Mouse (Mus musculus): ENCODE data around the gene Gorasp2.

Gorasp2 gene

DNA sequence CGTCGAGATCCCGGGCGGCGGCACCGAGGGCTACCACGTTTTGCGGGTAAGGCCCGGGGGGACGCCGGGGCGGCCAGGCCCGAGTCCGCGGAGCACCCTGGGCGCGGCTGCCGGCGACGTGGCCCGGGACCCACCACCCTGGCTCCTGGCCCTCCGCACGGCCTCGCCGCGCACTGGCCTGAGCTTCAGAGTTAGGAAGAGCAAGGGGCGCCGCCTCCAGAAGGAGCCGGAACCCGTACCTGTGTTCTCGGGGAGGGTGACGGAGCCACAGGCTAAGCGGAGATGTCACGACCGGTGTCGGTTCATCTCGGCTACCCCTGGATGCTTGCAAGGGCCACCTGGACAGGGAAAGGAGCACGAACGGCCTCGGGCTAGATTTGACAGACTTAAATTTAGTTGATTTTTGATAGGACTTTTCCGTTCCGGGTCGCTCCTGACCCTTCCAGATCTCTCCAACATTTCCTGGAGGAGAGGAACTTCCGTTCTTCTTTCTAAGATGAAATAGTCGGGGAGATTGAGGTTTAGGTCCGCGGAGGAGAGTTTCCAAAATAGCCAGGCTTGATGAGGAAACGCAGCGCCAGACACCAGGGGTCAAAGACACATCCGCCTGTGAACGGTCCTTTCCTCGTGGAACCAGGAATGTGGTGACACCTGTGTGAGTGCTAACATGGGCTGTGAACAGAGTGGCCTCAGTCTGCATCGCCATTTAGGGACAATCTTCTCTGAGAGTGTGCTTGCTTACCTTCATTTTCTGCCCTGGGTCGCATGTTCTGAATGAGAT lies 529 bp downstream of the Gorasp2 start, which contains the start of gene Gm26558:
Gene Gm26558 (minus strand): TSS at position 394 of the 781 bp plus-strand sequence.
- DNase-seq (ENCODE audit: low spot score), result peak; percentile 23

DNA sequence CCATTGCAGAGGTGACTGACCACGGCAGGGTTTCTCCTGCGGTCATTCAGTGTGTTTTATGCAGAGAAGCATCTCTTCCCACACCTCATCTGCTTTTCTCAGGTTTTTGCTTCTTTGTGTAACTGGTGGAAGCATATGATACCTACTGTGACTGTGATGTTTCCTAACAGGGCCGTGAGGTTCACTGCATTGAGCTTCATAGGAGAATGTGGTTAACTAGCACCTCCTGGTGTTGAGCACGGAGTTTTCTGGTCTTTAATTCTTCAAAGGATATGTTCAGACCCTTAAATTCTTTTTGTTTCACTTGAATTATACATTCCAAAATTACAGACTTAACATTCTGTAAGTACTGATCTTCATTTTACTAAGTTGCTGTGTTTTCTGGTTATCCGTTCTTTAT lies 2.4 kb downstream of the Gorasp2 start:
- no peak for DNase-seq (ENCODE audit: low spot score)

DNA sequence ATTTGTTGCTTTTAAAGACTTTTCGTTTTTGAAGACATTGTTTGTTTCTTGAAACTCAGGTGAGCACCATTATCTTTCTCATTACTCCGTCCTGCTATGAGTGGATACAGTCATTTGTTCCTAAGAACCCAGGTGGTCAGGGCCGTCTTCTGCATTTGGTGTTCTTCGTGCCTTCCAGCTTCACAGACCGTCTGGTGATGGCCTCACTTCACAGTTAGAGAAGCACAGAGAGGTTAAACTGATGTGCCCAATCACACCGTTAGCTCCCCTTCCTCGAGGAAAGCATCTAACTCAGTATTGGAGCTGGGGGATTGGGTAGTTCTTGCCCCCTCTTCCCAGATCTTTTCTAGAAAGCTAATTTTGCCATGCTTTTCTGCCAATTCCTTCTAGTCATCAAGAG lies 5.6 kb downstream of the Gorasp2 start:
- DNase-seq (ENCODE audit: low spot score), result no peak

DNA sequence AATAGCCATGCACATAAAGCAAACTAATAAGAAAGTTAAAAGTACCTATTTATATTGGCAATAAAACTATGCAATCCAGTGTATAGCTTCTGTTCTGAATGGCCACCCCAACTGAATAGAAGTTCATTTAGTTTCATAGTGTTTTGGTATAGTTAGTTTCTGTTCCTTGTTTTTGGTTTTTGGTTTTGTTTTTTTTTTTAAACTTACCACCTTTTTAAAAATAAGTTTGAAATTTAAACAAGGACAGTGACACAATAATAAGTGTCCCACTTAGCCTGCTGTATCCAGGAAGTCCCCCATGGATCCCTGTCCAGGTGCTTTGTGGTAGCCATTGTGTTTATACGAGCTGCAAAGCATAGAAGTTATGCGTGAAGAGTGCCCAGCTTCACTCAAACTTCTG lies 7.9 kb downstream of the Gorasp2 start:
- DNase-seq (ENCODE audit: low spot score), result no peak

DNA sequence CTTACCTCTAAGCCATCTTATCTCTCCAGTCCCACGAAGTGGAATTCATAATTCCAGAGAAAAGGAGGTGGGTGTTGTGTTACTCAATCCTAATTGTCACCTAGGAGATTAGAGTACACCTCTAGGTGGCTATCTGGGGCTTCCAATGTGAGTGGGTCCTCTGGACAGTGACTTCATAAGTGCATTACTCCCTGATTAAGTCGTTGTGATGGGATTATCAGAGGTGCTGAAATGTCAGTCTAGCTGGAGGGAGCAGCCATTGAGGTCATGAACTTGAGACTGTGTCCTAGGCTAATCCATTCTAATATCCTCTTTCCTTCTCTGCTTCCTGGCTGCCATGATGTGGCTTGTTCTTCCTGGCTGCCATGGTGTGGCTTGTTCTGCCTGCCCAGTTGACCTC lies 8.5 kb downstream of the Gorasp2 start:
- DNase-seq (ENCODE audit: low spot score), result no peak

DNA sequence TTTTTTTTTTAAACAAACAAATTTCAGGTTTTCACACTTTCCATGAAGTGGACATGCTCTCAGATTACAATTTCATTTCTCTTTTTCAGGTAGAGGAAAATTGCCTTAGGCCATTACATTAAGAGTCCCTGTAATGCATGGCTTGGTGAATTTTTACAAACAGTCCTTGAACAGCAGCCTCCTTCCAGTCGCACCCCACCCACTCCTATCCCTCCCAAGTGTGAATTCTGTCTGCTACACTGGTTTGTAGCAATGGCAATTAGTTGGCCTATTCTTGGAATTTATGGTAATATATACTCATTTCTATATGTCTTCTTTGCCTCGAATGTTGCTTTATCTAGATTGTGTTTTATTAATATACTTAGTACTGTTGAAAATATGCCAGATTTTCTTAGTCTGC lies 11.1 kb downstream of the Gorasp2 start:
- DNase-seq (ENCODE audit: low spot score), result no peak

DNA sequence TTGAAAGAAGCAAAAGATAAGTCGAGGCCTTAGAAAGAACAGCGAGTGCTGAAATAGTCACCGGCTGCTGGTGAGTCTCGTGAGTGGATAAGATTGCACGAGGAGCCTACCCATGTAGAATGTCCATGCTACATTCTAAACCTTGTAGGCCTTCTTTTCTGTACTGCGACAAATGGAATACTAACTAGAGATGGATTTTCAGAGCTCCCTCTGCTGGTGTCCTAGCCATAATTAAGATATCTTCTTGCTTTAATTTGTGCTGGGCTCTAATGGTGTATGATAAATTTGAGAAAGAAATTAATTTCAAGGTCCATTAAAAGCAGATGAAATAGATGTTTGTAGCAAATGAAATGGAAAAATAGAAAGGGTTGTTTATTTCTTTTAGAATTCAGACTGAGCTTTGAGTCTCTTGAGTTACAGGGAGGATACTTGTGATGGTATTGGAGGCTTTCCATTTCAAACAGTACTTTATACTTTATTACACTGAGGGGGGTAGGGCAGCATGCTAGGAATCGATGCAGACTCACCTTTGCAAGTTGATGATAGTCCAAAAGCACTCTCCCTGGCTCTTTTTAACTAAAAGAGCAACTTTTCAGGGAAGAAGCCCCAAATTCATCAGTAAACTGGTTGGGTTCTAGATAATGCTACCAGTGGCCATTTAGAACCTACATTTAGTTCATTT lies 12.2 kb downstream of the Gorasp2 start:
- DNase-seq (ENCODE audit: low spot score), result no peak

DNA sequence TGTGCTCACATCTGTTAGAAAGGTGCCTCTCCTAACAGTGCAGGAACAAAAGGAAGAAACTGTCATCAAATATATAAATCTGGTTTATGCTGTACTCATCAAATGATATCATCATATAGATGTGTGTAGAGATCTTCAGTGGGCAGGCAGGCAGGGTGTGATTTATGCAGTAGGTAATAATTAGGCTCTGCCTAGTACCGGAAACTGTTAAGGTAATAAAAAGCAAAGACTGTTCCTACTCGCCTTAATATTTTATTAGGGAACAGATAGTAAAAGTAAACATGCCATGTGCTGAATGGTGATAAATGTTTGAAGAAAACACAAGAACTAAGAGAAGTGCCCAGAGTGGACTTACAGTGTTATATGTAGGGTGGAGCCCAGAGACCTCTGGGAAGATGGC lies 20.9 kb downstream of the Gorasp2 start:
- DNase-seq (ENCODE audit: low spot score), result no peak

DNA sequence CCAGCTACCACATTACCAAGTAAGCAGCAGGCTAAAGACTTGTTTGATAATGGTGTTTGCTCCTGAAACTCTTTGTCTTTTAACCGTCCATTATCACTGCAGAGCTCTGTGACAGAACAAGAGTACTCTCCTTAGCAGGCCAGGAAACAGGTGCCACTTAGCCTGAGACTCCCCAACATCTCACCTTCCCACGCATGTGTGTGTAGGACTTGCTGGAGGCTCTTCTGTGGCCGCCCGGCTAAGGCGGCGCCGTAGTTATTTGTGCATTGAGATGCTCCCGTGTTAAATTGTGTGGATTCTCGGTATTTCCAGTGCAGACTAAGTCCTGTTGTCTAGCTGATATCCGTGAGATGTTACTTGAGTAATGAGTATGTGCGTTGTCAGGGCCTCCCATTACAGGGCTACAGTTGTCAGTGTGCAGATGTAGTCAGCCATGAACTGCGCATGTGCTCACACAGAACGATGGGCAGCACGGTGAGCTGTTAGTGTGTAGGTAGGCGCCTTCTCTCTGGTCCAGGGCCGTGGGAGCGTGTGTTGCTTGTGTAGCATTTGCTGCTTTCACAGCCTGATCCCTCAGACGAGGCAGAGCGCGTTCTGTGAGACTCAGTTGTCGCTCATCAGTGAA lies 27.2 kb downstream of the Gorasp2 start:
- no peak for DNase-seq (ENCODE audit: low spot score)

DNA sequence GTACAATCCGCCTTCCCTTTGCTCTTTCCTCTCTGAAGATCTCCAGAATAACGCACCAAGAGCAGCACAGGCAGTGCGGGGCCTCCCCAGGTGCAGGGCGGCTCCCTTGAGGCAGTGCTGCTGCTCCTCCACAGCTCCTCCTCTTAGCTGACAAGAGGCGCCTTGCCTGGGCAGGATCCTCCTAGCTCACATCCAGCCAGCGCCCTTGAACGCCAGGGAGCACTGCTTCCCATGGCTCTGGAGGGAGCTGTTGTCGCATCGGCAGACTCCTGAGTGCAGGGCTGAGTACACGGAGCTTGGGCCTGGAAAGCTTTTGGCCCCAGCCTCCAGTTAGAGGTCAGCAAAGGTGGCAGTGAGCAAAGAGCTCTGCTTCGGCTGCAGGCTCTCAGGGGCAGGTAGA lies 28.8 kb downstream of the Gorasp2 start:
- DNase-seq (ENCODE audit: low spot score), result no peak

DNA sequence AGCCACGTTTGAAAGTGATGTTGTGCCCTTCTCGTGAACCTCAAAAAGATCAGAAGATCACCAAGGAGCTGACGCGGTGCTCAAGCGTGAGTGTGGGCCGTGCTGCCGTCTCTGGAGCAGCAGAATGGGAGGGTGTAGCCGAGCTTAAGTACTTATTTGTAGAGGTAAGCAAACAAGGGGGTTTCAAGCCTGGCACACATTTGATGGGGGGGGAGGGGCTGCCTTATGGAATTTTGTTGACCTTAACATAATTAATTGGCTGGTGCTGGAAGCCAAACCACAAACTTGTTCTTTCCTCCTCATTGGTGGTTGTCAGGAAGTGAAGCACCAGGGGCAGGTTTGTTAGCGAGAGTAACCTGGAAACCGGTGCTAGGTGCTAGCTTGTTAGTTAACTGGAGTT lies 34.3 kb downstream of the Gorasp2 start:
- no peak for DNase-seq (ENCODE audit: low spot score)

DNA sequence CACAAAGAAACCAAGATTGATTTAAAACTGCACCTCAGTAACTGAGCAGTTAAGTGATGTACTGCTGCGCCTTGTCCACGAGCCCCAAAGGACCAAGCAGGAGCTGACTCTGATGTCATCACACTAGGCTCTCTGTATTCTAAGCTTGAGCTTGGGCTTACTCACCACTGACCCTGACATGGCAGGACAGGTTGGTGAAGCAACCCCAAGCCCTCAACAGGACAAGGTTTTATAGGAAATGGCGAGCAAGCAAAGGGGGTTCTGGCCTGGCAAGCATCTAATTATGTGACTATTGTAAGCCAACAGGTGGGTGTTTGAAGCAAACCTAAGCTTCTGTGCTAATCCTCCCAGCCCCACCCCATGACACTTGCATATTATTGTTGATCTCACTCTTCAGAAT lies 39.5 kb downstream of the Gorasp2 start:
- DNase-seq (ENCODE audit: low spot score), result no peak

DNA sequence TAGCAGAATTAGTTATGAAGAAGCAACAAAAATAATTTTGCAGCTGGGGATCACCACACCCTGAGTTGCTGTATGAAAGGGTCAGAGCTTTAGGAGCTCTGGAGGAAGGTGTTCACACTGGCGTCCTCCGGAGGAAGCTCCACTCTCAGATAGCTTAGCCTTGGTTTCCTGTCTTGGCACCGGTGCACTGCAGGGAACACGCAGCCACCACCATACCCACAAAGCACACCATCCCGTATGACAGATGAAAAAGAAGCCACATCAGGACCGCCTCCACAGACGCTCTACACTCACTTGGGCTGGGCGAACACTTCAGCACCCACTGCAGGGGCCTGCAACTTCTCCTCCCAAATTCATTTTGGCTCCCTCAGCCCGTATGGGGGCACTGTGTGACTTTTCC lies 40.2 kb downstream of the Gorasp2 start:
- no peak for DNase-seq (ENCODE audit: low spot score)

DNA sequence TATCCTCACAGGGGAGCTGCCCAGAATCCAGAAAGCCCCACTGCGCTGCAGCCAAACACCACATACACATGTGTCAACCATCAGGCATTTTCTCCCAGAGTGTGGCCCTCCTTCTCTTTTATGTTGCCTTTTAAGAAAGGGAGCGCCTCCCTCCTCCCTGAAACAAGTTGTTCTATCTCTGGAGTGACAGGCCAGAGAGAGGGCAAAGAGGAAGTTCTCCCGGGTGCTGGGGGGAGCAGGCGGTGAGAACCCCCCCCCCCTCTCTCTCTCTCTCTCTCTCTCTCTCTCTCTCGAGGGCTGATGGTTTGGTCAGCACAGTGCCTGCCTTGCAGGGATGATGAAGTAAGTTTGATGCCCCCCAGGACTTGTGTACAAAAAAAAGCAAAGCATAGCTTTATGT lies 41.0 kb downstream of the Gorasp2 start:
- DNase-seq (ENCODE audit: low spot score), result no peak

DNA sequence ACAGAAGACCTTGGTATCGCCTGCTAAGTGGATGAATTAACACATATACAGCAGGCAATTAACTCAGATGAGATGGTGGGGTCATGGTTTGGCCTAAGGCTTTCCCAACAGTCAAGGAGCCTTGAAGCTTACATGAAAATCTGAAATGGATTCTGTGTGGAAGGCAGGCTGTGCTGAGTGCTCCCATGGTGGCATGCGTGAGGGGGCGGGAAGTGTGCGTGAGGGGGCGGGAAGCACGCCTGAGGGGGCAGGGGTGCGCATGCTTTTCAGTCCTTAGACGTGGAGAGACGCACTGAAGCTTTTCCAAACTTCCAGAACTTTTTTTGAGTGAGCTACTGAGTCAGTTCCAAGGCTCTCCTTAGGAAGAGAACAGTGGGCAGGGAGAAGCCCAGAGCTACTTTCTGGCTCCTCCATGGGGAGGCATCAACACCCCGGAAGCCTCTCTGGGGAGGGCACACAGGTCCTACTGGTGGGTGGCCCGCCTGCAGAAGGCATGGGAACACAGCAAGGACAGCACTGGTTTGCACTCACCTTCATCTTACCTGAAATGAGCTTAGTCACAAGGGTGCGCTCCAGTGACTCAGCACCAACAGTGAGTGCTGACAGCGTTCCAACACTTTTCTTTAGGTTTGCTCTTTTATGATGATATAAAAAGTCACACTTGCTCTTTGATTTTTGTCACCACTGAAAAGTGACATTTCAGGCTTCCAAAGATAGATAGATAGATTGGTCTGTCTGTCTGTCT lies 47.8 kb downstream of the Gorasp2 start:
- DNase-seq (ENCODE audit: low spot score), result no peak

DNA sequence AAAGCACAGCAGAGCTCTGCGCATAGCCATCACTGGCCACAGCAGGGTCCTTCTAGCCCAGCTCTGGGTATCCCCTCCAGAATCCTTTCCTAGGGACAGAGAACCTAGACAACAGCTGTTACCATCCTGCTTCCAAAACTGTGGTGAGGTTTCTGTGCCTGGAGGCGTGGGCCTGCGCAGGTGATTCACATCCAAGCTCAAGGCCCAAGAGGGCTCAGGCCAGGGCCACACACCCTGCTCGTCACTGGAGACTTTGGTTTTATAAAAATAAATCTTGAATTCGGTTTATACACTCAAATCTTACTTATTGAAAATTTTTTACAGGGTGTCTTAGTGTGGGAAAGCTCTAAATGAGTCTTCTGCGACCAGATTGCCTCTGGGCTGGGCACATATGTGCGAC lies 48.9 kb downstream of the Gorasp2 start:
- no peak for DNase-seq (ENCODE audit: low spot score)

DNA sequence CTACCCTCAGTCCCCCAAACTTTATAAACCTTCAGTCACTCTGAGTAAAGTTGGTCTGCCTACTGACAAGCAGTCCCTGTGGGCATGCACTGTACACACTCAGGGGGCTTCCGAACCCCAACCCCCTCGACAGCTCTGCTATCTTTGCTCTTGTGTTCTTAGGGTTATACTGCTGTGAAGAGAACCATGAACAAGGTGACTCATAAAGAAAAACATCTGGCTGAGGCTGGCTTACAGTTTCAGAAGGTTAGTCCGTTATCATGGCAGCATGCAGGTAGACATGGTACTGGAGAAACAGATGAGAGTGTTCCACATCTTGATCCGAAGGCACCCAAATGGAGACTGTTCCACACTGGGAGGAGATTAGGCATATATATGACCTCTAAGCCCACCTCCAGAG lies 49.5 kb downstream of the Gorasp2 start:
- no peak for DNase-seq (ENCODE audit: low spot score)

DNA sequence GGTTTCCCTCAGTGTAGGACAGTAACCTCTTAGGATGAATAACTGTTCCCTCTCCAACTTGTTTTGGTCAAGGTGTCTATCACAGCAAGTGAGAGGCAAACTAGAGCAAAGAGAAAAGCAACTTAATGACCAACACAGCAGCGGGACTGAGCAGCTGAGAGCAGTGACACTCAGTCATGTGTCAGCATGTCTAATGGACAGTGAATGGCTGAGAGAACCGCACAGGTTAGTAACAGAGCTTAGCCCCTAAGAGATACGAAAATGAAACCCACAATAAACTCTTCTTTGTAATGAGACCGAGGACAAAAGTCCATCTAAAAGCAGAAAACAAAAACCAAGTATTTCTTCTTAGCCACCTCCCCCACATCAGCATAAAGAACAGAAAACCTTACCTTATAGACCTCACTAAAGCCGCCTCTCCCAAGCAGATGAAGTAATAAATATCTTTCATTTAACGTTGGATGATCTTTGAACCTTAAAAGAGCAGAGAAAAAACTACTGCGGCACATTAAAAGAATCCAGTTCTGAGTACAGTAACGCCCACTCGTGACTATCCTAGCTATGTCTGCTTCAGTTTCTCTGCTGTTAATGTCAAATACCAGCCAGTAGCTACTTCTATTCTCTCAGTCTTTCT lies 62.4 kb downstream of the Gorasp2 start:
- DNase-seq (ENCODE audit: low spot score), result no peak

DNA sequence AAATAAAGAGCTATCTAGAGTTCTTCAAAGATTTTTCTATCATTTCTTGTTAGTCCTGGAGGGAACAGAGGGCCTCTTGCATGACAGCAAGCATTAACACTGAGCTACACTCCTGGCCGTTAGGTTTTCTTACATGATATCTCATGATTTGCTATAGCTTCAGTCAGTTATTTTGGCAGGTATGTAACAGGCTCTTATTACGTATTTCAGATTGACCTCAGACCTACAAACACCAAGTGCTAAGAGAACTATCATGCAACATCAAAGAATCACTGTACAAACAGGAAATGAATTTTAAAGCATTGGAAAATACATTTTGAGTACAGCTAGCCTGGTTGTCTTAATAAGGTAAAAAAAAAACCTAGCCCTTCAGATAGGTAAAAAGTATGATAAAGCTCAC lies 65.7 kb downstream of the Gorasp2 start:
- DNase-seq (ENCODE audit: low spot score), result no peak

DNA sequence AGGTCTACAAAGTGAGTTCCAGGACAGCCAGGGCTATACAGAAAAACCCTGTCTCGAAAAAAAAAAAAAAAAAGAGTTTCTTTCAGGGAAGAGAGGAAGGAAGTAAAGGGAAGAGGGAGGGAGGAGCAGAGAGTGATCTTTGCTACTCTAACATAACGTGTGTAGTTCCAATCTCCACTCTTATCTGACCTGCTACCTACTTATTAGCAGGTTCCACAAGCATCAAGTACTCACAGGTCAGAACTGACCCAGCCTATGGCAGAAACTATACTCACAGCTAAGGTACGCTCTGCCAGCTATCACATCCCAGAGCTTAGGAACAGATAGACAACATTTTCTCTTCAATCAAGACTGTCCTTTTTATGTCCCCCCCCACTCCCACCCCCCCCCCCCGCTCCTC lies 74.2 kb downstream of the Gorasp2 start:
- no peak for DNase-seq (ENCODE audit: low spot score)

DNA sequence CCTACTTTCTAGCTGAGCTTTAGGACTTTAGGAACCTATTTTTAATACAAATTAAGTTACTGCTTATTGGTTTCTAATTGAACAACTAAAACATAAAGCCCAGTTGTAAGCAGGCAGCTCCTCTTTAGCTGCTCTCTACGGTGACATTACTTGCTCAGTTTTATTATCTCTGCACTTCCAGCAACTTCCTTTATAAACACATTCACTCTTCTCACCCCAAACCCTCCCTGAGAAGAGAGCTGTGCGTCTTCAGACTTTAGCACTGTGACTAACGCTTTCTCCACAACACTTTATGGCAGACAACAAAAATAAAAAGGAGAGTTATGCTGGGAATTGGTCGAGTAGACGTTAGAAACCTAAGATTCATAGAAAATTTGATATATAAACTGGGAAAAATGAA lies 74.6 kb downstream of the Gorasp2 start:
- DNase-seq (ENCODE audit: low spot score), result no peak

DNA sequence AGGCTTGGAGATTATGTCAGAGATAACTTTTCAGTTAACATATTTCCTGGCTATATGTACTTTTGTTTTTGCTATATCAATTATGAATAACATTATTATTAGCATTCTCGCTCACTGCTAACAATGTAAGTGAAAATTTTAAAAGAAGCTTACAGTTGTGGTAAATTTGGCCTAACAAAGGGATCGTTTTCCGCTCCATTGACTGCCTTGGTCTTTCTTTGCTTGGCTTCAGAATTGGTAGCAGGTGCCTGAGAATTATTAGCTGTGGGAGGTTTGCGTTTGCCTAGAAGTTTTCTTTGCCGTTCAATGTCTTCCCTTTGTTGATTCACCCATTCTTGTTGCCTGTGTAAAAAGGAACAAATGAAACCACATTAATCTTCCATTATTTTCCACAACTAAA lies 80.5 kb downstream of the Gorasp2 start:
- no peak for DNase-seq (ENCODE audit: low spot score)

All from ovary, postnatal 10 days (tissue).